15 mouse cellular contexts compared by ENCODE assay signal in the genomic region with DNA sequence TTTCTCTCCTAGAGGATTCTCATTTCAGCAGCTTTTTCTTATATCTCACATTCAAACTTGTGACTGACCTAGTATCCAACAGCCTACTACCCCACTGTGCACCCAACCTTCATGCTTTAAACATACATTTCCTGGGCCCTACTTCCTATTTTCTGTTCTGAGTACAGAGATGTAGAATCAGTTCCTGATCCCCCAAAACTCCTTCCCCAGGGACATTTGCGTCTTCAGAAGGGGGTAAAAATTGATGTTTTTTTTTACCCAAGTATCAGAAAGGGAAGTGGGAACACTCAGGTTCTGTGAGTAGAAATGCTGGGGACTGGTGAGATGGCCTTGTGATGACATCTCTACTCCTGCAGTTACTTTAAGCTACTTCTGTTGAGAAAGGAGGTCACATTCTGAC.
"Had no signal": no experiment of that assay in that cellular context is flagged by ENCODE, and none has a peak within 500 bp of the region (broad histone marks: within the 10 kb centered on the region; RNA-seq: fewer than 3 reads in every experiment).

No protein-coding gene starts in this region.

- H3K4me1 ChIP-seq: kidney, embryonic 15.5 days; limb, embryonic 15.5 days; midbrain, embryonic 15.5 days; neural tube, embryonic 13.5 days had no signal

- ATAC-seq: intestine, embryonic 16.5 days; lung, postnatal 0 days; midbrain, embryonic 15.5 days had no signal

- DNase-seq: kidney, adult 2 months; kidney, postnatal 14 days; layer of hippocampus, postnatal 36 days; lung, adult 2 months; right cerebral cortex, postnatal 14 days; thymus, postnatal 4 days had no signal

- H3K9ac ChIP-seq: kidney, embryonic 15.5 days; limb, embryonic 15.5 days; liver, embryonic 14.5 days; midbrain, embryonic 15.5 days; neural tube, embryonic 13.5 days had no signal

- H3K27ac ChIP-seq: kidney, embryonic 15.5 days; limb, embryonic 15.5 days; liver, embryonic 14.5 days; midbrain, embryonic 15.5 days; neural tube, embryonic 13.5 days had no signal

- H3K4me3 ChIP-seq: kidney, embryonic 15.5 days; limb, embryonic 15.5 days; megakaryocyte, embryonic 14.5 days; midbrain, embryonic 15.5 days; neural tube, embryonic 13.5 days had no signal

- H3K4me2 ChIP-seq: kidney, embryonic 15.5 days; limb, embryonic 15.5 days; midbrain, embryonic 11.5 days; midbrain, embryonic 15.5 days; neural tube, embryonic 13.5 days had no signal

- H3K36me3 ChIP-seq: kidney, embryonic 15.5 days; limb, embryonic 15.5 days; midbrain, embryonic 15.5 days; neural tube, embryonic 13.5 days had no signal

- H3K9me3 ChIP-seq: kidney, embryonic 15.5 days; limb, embryonic 15.5 days; megakaryocyte, embryonic 14.5 days; midbrain, embryonic 15.5 days; neural tube, embryonic 13.5 days had no signal

- H3K27me3 ChIP-seq: kidney, embryonic 15.5 days; limb, embryonic 15.5 days; megakaryocyte, embryonic 14.5 days; midbrain, embryonic 15.5 days; neural tube, embryonic 13.5 days had no signal
